Mouse (Mus musculus): Measurements from ENCODE around the gene Npas3.

The Npas3 gene

GRCm38 (mm10) chr12:53789501-53789900, 541.0 kb downstream of the Npas3 start:
- DNase-seq (ENCODE audit: low spot score in 2 of 2) = no peak

DNA sequence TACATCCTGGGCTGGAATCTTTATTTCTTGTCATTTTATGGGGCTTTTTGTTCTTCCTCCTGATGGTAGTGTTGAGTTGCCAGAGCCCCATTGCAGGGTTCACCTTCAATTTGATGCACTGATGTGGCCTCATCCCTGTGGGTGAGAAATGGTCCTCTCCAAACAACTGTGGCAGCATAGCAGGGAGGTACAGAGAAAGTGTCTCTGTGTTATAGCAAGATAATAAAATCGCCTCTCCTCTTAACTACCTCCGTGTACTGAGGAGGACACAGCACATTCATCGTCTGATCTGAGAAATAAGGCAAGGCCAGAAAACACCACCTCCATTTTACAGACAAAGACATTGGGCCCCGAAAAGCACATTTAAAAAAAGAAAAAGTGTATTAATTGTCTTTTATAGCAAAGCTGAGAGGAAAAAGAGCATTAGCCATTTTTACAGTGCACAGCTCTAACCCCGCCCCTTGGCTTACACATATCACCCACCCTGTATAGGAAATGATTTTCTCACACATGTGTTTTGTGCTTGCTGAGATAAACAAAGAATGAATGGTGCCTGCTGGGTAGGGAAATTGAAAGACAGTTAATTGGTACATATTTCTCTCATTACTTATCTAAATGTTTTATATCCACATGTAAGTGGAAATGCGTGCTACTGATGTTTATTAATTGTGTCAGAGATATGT, 546.4 kb downstream of the Npas3 start:
- no peak for DNase-seq (ENCODE audit: low spot score in 2 of 2)

DNA sequence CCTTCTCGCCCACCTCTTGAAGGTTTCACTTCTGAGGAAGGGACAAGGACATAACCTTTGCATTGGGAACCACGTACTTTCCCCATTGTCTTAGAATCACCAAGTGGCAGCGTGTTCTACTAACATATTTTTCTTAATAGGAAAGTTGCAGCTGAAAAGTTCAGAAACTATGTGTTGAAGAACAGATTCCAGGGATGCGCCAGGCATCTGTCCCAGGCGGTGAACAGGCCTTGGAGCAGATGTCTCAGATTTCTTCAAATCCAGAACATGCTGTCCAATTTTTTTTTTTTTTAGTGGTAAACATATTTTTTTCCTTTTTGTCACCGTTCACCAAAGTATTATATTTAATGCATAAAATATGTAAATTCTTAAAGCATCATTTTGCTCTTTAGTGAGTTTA, 553.4 kb downstream of the Npas3 start:
- no peak for DNase-seq (ENCODE audit: low spot score in 2 of 2)

GRCm38 (mm10) chr12:53802381-53802780, 553.9 kb downstream of the Npas3 start:
- DNase-seq (ENCODE audit: low spot score in 2 of 2) = no peak

DNA sequence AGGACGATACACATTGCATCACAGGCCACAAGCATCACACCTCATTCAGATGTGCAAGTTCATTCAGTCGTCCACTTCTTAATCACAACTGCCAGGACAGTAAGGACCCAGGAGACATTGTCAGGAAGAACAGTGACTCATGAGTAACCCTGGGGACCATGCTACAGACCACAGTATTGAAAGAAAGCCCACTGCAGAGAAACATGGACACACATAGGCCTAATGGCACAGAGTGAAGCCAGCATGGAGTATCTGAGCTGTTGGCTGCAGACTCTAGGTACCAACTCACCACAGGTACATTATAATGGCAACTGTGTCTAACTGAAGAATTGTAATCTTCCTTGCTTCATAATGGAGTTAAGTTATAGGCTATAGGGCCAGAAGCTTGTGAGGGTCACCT, 561.6 kb downstream of the Npas3 start:
- DNase-seq (ENCODE audit: low spot score in 2 of 2) = no peak

DNA sequence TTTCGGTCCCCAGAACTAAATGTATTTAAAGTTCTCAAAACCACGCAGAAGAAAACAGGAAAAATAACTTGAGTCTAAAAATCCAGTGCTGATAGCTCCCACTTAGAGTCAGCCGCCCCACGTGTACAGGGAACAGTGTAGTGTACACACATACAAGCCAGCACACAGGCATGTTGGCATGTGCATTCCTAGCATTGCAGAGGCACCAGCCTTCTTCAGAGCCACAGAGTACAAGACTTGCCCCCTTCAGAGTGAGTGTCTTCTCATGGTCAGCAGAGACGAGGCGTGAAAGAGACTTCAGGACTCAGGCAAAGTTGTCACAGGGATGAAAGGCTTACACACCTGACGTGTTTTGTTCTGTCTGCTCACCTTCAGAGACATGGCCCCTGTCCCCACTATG, 565.8 kb downstream of the Npas3 start:
- no peak for DNase-seq (ENCODE audit: low spot score in 2 of 2)

DNA sequence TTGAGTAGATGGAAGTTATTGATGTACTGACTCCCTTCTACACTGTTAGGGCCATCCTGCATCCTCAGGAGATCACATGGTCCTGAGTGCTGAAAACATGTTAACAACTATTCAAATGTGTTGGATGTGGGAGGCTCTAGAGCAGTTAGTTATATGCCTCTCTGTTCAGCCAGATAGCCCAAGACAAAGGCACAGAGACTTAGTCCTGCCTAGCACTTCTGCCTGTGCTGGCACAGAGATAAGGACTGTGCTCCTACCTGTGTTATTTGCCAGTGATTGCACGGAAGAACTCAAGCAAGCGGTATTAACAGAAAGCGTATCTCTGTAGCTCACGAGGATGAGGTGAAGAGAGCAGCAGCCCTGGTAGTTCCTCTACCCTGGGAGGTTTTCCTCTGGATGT, 571.5 kb downstream of the Npas3 start:
- DNase-seq (ENCODE audit: low spot score in 2 of 2) = no peak

GRCm38 (mm10) chr12:53822881-53823280, 574.4 kb downstream of the Npas3 start:
- DNase-seq (ENCODE audit: low spot score in 2 of 2) = no peak

GRCm38 (mm10) chr12:53825251-53825650, 576.8 kb downstream of the Npas3 start:
- DNase-seq (ENCODE audit: low spot score in 2 of 2) = no peak

GRCm38 (mm10) chr12:53825898-53826605, 577.6 kb downstream of the Npas3 start:
- DNase-seq (ENCODE audit: low spot score in 2 of 2) = no peak

- DNase-seq (ENCODE audit: low spot score in 2 of 2) = no peak
These were observed 578.3 kb downstream of the Npas3 start for GRCm38 (mm10) chr12:53826812-53827211.

GRCm38 (mm10) chr12:53832590-53832989, 584.1 kb downstream of the Npas3 start:
- no peak for DNase-seq (ENCODE audit: low spot score in 2 of 2)

- no peak for DNase-seq (ENCODE audit: low spot score in 2 of 2)
These were observed 584.9 kb downstream of the Npas3 start for GRCm38 (mm10) chr12:53833348-53833747.

- no peak for DNase-seq (ENCODE audit: low spot score in 2 of 2)
These were observed 587.7 kb downstream of the Npas3 start for GRCm38 (mm10) chr12:53836031-53836790.

DNA sequence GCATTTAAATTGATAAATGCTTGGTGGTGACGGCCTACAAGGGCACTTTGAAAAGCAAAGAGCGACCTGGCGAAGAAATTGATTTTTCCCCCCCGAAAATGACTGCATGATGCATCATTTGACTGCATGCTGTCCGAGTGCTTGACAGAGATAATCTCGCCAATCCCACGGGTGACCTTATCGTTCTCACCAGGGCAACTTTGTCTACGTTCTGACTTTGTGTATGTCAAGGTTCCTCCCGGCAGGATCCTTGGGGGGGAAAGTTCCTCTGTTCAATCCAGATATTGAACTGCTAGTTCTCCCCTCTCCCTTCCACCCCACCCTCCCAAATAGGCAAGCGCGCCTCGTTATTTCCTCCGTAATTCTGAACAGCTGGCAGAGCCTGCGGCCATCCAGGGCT, 588.9 kb downstream of the Npas3 start:
- no peak for DNase-seq (ENCODE audit: low spot score in 2 of 2)

DNA sequence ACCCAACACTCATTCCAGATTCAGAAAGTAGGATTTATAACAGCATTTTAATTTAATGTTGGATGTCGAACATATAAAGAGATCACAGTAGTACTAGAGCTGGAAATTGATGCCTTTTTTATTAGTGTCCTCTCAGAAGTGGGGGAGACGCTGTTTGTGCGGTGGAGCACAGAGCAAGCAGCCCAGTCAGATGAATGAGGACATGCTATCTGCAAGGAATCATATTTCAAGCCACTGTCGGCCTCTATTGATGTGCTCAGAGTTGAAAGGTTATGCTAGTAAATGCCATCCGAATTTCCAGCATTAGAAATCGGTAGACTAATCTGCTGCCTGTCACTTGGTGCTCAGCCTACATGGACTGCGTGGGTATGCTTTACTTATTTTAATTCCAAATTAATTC, 590.1 kb downstream of the Npas3 start:
- DNase-seq (ENCODE audit: low spot score in 2 of 2) = no peak

- peak; percentile 27 to 51 for DNase-seq (ENCODE audit: low spot score in 2 of 2)
These were observed 593.6 kb downstream of the Npas3 start for GRCm38 (mm10) chr12:53841928-53842671.

GRCm38 (mm10) chr12:53843626-53844025, 595.1 kb downstream of the Npas3 start:
- DNase-seq (ENCODE audit: low spot score in 2 of 2) = no peak

GRCm38 (mm10) chr12:53846154-53846665, 597.7 kb downstream of the Npas3 start:
- DNase-seq (ENCODE audit: low spot score in 2 of 2) = no peak

- no peak for DNase-seq (ENCODE audit: low spot score in 2 of 2)
These were observed 600.8 kb downstream of the Npas3 start for GRCm38 (mm10) chr12:53849263-53849662.

GRCm38 (mm10) chr12:53852432-53852831, 604.0 kb downstream of the Npas3 start:
- no peak for DNase-seq (ENCODE audit: low spot score in 2 of 2)

DNA sequence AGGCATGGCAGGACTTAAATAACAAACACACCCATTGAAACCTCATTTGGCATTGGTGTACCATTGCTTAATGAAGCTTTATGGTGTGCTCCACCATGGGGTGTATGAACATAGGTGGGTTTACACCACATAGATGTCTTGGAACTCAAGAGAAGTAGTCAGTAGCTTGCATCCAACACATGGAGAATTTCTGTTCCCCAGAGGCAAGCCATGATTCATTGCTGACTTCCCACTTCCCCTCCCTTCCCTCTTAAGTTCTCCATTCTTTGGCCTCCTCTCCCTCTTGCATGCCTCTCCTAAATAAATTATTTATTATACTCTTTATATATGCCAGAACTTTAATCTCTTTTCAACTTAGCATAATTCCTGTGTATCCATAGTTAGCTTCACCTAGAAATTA, 611.7 kb downstream of the Npas3 start:
- no peak for DNase-seq (ENCODE audit: low spot score in 2 of 2)

All from frontal cortex, postnatal 10 days (tissue).